Mouse (Mus musculus) yolk sac, embryonic 10.5 days (tissue): ENCODE data around the gene Pla2g4b.

ENCODE experiments used
- DNase-seq: peaks from one replicate; pipeline ENCODE4 v3.0.0-alpha.2; 2017; ENCODE audit warnings: low spot score

Gene Pla2g4b

DNA sequence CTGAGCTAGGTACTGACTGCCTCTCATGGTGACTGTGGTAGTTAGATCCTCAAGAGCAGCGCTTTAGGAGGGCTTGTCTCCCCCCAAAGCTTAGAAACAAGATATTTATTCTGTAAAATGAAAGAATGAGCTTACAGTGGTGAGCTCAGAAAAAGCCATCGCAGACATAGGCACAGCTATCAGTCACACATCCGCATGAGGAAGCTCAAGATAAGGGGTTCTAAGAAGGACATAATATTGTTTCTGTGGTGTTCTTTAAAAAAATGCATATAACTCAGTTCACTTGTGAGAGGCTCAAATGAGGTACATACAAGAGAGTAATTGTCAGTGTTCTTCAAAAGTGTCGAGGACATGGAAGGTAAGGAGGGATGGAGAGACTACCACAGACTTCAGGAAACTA lies 17.3 kb upstream of the Pla2g4b start:
- no peak for DNase-seq

DNA sequence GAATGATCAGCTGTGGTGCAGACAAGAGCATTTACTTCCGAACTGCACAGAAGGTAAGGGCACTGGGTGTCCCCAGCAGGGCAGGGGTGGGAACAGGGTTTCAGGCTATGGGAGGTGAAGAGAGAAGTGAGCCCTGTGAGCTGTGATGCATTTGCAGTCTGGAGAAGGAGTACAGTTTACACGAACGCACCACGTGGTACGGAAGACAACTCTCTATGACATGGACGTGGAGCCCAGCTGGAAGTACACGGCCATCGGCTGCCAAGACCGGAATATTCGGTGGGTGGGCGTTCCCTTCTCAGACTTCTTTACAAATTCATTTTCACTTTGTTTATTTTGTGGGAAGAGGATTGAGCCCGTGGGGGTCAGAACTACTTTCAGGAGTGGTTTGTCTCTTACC lies 15.6 kb upstream of the Pla2g4b start:
- no peak for DNase-seq

DNA sequence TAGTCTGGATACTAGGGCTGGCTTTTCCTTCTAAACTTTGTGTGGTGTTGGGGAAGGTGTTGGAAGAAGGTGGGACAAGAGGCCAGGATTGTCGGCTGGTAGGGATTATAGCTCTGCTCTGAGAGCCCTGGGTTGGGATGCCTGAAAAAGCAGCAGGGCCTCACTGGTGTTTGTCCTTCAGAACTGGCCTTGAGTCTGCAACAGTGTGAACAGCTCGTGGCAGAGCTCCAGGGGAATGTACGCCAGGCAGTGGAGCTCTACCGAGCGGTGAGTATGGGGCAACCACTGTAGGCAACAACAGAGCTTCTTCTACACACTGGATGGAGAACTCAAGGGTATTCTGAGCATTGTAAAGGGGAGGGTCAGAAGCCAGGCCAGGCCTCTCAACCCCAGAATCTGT lies 8.9 kb upstream of the Pla2g4b start:
- no peak for DNase-seq

DNA sequence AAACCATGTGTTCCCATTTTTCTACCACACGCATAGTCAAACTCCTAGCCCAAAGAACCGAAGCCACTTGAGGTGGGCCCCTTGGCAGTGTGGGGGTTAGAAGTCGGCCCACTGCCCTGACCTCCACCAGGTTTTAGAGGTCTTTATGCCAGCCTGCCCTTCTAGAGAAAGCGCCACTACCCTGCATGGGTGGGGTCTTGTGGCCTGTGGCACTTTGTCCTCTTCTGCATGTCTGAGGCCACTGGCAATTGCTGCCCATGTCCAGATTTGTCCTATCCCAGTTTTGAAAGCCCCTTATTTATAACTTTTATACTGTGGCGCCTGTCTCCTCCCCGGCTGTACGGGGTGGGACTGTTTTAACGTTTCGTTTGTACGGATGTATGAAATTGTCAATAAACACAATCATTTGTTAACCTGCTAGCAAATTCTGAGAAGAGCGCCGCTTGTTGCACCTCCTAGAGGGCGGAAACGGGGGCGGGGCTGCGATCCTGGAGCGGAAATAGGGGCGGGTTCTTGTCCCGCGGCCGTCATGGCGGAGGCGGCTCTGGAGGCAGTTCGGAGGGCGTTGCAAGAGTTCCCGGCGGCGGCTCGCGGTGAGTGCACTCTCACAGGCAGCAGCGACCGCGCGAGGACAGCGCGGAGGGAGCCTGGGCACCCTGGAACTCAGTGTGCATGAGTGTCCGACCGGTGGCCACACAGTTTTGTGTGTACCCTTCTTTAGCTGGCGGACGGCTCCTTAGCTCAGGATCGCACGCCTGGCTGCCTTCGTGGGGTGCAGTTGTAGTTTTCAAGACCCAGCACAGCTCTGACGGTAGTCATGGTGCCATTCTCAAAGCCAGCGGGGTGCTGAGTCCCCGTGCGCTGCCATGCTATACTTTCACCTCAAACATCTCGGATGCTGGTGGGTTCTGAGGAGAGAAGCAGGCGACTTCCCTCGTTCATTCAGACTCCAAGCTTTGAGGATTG lies 6.0 kb upstream of the Pla2g4b start, which contains the start of the genes Jmjd7 and Gm28042:
Gene Jmjd7, plus strand, starts transcription at position 500 of the 966 bp plus-strand sequence.
Gene Gm28042, plus strand, starts transcription at position 510 of the 966 bp plus-strand sequence.
- peak; percentile 91 for DNase-seq

DNA sequence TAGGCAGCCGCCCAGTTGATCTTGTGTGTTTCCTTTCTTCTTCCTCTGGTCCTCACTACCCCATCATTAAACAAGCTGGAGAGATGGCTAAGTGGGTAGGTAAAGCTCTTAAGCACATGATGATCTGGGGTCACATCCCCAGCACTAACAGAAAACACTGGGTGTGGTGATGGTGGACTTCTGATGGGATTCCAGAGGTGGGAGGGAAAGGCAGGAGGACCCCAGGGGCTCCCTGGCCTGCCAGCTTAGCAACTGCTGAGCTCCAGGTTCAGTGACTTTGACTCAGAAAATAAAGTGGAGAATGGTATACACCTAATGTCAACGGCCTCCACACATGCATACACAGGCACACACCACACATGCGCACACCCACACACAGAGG lies 5.3 kb upstream of the Pla2g4b start:
- peak; percentile 16 for DNase-seq

DNA sequence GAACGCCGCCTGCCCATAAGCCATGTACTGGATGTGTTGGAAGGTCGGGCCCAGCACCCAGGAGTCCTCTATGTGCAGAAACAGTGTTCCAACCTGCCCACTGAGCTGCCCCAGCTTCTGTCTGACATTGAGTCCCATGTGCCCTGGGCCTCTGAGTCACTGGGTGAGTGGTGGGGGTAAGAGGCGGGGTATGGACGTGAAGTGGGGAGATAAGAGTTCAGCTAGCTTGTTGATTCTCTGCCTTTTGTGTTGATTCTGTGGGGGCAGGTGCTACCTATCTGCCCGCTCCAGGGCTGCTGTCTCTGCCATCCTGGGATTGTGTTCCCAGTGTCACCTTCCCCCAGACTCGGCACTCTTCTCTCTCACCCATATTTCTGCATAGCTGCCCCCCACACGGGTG lies 2.8 kb upstream of the Pla2g4b start:
- no peak for DNase-seq

DNA sequence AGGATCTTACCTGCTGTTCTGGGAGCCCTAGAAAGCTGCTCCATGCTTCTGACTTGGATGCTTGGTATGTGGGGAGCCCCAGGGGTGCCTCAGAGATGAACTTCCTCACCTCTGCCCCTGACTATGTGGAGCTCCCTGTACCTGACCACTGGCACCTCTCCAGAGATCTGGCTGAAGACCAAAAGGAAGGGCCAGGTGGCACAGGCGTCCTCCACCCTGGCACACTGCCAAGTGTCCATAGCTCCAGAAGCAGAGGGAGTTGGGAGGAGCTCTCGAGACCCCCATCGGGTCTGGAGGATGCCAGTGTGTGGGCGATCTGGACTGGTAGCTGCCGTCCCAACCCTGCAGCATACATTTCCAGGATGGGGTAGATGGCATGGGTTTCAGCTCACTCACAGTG lies 509 bp downstream of the Pla2g4b start:
- no peak for DNase-seq

DNA sequence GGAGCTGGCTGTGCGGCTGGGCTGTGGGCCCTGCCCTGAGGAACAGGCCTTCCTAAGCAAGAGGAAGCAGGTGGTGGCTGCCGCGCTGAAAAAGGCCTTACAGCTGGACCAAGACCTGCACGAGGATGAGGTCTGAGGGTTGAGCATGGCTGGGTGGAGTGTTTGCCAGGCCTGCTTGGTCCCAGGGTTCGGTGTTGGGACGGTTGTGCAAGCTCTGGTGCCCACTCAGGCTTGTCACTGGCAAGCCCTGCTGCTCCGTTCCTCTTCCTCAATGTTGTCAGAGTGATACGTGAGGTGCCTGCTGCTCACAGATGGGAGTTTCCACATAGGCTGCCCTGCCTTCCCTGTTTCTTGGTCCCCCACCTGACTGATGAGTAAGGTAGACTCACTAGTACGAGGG lies 4.5 kb downstream of the Pla2g4b start:
- DNase-seq, result no peak

DNA sequence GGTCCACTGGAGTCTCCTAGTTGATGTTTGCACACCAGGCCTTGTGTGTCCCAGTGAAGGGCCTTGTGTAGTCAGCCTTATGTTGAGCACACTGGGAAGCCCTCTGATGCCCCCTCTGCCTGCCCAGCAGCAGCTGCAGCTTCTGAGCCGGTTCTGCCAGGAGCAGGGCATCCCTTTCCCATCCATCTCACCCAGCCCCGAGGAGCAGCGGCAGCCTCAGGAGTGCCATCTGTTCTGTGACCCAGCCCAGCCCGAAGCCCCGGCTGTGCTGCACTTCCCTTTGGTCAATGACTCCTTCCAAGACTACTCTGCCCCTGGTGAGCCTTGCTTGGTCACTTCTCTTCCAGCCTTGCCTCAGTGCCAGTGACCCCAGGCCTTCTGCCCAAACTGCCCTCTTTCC lies 7.8 kb downstream of the Pla2g4b start:
- DNase-seq, result no peak

DNA sequence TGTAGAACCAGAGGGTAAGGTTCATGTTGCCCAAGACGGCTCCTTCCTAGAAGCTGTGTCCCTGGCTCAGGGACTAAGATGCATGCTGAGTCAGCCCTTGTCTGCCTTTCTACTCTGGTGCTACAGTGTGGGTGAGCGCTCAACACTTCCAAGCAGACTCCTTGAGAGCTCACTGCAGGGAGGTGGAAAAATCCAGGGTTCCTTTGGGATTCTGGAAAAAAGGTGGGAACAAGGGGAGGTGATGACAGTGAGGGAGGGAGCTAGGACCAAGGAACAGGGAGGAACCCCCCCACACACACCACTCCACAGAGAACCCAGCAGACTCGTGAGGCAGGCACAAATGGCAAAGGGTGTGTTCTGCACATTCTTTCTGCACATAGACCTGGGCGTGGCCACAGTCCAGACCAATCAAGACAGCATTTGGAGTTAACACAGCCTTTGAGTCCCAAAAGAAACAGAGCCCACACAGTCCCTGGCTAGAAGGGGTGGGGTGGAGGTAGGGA lies 10.9 kb downstream of the Pla2g4b start:
- peak; percentile 62 for DNase-seq

DNA sequence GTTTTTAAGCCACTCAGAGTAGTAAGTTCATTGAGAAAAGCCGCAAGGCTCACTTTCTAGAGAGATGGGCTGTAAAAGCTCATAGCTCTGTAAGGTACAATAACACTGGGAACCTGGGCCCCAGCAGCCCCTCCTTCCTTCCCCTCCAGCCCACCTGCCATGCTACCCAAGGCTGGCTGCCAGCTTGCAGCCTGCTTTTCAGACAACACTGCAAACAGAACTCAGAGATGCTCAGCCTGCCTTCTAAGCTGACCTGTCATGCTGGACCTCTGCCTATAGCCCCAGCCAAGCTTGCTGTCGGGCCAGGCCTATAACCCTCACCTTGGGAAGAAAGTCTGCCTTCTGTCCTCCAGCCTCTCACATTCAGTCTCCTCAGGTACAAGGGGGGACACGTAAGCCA lies 11.5 kb downstream of the Pla2g4b start:
- DNase-seq, result no peak

DNA sequence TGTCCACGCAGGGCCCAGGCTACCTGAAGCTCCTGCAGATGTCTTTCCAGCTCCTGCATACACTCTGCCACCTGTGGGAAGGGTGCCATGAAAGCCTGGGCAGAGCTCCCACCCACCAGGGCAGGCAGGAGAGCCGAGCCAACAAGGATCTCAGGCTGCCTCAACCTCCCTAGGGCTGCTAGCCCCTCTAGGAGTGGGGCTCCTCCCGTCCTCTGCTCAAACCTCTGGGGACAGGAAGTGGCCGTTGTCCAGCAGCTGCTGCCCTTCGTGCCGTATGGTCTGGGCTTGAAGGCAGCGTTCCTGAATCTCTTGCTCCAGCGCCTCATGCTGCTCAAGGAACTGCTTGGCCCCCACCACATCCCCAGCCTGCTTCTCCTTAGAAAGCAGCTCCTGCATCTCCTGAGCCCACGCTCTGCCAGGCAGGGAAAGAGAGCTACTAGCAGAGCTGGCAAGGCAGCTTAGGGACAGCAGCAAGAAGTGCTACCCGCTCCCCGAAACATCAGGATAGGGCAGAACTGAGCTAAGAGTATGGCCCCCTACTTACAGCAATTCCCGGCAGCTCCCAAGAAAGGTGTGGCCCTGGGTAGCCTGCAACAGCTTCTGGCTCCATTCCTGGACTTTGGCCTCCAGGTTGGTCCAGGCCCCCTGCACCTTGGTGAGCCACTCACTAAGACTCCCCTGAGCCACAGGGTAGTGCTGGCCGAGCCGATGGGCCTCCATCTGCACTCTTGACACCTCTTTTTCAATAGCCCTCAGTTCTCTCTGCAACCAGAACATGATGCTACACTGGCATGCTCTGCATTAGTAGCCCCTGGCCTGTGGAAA lies 13.5 kb downstream of the Pla2g4b start:
- peak; percentile 15 for DNase-seq

DNA sequence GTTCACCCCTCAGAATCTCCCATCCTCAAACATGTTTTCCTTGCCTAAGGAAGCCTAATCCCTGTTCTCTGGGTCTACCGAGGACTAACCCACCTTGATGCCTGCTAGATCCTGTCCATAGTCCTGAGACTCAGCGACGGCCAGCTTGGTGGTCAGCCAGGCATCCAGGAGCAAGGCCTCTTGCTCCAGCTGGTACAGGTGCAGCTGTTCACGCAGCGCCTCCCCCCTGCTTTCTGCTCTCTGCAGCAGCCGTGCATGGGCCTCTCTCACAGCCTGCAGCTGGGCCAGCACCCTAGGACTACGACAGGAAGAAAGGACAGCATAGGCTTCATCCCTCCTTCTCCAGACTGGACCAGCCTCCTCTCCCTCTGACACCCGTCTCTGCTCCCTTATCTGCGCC lies 15.0 kb downstream of the Pla2g4b start:
- no peak for DNase-seq

DNA sequence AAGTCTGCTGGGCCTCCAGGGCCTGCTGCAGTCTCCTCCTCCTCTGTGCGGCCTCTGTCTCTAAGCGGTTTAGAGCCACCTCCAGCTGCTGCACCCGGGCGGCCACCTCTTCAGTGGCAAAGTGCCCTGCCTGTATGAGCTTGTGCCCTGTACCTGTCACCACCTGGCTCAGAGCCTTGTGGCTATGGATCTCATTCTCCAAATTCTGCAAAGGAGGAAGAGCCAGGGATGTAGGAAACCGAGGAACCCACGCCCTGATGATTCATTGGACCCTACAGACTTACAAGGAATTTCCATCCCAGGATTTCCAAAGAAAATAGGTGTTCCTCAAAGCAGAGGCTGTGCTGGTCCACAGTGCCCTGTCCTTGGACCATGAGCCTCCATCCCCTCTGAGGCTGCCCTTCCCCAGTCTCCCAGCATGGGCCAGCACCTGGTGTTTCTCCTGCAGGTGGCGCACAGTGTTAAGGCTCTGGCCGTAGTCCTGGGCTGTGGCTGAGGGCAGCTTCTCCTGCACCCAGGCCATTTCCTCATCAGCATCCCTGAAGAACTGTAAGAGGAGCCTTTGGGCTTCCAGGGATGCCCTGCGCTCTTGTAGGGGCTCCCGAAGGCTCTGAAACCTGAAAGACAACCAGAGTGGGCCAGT lies 16.5 kb downstream of the Pla2g4b start:
- peak; percentile 23 for DNase-seq

DNA sequence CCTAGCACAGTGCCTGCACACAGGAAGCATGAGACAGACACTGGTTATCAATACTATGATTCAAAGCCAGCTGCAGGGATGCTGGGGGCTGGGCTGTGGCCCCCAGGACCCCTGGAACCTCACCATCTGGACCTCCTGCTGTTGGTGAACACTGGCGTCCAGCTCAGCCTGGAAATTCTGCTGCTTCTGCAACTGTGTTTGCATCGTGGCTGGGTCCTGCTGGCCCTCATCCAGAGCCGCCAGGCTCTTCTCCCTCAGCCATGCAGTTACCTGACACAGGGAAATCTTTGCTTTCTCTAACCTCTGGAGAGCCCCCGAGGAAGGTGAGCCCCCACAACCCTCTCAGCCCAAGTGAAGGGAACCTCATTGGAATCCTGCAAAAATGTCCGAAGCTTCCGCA lies 18.2 kb downstream of the Pla2g4b start:
- DNase-seq, result no peak

DNA sequence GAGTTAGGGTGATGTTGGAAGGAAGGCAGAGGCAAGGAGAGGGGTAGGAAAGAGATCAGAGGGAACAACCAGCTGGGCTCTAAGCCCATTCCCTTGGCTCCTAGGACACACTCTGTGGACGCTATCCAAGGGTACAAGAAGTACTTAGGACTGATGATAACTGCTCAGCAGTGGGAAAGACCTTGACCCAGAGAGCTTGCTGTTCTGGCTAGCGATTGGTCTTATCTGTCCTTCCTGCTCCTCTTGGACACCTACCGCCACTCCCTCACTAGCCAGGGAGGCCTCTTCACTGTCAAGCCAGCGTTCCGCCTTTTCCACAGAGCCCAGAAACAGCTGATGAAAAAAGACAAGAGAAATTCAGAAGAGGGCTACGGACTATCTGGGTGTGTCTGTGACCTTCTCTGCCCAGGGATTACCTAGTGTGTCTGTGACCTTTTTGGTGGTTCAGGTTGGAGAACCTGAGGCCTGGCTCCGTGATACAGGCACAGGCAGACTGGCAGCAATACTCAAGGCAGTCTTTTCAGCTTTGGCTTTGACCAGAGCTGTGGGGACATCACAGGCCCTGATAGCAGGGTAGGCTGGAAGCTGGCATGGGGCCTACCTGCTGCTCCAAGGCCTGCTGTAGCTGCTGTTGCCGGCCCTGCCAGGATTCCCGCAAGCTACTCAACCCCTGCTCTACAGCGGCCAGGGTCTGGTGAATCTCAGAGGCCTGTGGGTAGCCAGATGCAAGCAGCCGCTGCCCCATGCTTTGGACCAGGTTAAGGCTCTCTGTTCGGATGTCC lies 21.7 kb downstream of the Pla2g4b start:
- DNase-seq, result no peak

DNA sequence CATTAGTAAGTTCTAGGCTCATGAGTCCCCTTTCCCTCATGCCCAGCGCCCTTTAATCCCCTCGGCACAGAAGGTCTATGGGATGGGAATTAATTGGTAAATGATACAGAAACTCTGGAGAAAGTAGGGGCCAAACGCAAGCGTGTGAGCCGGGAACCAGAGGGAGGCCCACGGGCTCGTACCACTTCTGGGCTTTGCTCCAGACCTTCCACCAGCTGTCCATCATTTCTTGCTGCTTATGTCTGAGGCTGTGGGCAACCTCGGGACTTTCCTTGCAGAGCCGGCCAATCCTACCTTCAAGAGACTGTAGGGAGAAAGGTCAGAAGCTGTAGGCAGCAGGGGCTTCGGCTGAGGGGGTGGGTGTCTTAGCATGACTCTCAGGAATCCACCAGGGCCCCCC lies 22.7 kb downstream of the Pla2g4b start:
- DNase-seq, result no peak

DNA sequence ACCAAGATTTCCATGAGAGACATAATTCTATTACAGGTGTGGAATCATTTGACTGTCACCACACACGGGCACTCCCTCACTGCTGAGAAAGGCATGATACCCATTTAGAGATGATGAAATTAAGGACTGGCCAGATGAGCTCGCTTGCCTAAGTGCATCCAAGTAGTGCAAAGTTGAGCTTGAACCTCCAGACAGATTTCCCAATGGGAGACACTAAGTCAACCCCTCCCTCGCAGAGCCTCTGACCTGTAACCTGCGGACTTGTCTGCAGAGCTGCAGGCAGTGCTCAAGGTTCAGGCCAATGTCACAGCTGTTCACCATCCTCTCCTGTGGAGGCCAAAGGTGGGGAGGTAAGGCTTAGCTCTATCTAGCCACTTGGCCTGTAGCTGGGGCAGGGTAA lies 25.6 kb downstream of the Pla2g4b start:
- no peak for DNase-seq

DNA sequence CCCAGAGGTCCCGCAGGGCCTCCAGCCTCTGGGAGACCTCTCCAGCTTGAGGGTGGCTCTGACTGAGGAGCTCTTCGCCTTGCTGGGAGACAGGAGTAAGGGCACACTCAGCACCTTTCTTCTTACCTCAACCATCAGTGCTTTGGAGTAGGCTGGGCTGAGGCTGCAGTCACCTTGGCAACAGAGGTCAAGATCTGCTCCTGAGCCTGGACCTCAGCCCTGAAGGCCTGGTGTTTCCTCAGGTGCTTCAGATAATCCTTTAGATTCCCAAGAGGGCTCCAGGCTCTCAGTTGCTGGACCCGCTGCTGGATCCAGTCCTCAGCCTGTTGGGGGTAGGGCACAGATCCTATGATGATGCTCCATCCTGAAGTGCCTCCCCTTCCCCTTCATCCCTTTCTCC lies 26.2 kb downstream of the Pla2g4b start:
- no peak for DNase-seq

DNA sequence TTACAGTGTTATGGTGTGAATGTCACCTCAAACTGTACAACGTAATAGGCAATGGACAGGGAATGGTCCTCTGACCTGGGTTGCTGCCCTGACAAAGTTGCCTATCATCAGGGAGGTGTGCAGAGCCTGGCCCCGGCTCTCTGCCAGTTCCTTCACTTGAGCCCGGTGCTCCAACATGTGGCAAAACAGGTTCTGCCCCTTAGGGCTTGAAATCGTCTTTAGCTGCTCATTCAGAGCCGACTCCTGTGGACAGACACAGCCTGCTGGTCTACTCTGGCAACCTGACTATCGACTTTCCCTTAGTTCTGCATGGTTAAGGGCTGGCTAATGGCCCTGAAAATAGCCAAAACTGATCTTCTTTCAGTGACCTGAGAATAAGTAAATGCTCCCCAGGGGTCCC lies 27.0 kb downstream of the Pla2g4b start:
- no peak for DNase-seq

DNA sequence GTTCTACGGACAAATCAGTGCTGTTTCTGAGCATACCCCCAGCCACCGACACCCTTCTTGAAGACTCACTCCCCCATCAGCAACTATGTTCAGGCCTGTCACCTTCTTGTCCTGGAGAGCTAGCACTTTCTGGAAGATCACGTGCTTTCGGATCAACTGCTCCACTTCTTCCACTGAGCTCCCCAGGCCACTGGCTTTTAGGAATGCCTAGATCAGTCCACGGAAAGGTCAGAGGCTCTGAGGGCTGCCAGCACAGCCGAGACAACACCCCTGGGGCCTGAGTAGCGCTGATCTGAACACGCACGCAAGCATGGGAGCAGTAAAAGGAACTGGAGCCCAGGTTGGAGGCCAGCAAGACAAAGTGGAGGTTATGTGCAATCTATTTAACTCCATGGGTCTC lies 27.4 kb downstream of the Pla2g4b start:
- no peak for DNase-seq

DNA sequence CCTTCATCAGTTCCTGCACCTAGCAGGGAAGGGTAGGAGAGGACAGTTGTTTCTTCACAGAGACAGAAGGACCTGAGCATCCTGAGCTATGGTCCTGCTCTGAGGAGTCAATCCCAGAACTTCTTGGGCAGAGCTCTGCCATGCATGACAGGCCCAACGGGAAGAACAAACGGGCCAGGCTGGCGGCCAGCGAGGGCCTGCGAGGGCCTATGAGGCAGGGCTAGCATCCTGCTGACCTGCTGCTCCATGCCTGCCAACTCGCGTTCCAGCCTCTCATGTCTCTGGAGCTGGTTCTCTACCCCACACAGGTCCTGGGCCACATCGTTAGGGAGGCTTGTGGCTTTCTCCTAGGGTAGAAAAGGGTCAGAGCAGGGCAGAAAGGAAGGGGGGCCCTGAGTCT lies 29.0 kb downstream of the Pla2g4b start:
- DNase-seq, result no peak
